Mouse (Mus musculus): Measurements from ENCODE around the gene Ly6g6e. TPM values are rescaled to one million over a fixed set of nuclear protein-coding genes. Genes with fewer than 3 reads are reported as not detected.

Gene Ly6g6e
- polyA plus RNA-seq, 2 experiments: 0.08 TPM; not detected in 1

DNA sequence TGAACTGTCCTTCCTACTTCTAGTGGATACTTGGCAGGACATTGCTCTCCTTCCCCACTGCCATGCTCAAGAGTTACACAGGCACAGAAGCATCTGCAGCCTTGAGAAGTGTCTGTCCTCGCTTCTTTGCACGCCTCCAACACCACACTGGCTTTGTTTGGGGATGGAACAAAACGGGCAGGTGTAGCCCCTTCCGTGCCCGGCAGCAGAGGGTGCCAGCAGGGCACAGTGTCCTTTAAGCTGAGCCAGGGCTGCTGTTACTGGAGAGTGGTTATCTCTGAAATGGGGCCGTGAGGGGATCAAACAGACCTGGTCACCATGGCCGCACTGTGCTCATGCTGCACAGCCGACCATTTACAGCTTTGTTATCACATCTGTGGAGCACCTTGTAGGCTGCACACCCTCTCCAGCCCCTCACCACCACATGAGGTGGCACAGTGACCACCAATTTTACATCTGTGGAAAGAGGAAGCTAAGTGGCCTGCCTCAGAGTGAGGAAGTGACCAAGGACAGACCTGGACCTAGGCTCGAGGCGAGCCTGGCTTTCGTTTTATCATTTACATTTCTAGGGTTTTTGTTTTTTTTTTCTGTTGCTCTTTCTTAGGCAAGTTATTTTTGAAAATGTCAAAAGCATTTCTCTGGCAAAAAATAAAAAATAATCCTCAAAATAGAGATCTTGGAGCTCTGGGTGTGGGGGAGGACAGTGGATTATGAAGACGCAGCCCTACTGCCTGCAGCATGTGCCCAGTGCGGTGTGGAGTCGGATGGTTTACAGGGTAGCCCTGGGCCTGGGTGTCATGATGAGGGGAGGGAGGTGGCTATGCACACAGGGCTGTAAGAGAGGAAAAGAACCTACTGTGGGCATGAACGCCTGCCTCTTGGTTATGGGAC is 18.0 kb downstream of the Ly6g6e start:
- no peaks in the 10 kb centered on the region for H3K9me3 ChIP-seq (ENCODE audit: control insufficient read depth, low read length)
- H3K4me3 ChIP-seq (ENCODE audit: insufficient read depth in 1 of 2, low read depth in 2 of 2, low read length in 2 of 2): no peak overlapping the region
- no peak for ATAC-seq (ENCODE audit: insufficient read depth)
- DNase-seq (ENCODE audit: low read depth in 3 of 3, low spot score in 3 of 3): no peak
- peaks cover 38% of the 10 kb centered on the region for H3K36me3 ChIP-seq (replicated peaks; ENCODE audit: control insufficient read depth, insufficient read depth, low read depth)
- peaks cover 10% of the 10 kb centered on the region in 2 experiments for H3K4me1 ChIP-seq (replicated peaks; ENCODE audit: control insufficient read depth in 2 of 2, insufficient read depth in 2 of 2, low read length in 1 of 2)
- no peak overlapping the region for H3K4me2 ChIP-seq (ENCODE audit: low read depth)
- WGBS (ENCODE audit: insufficient replicate concordance): 76% methylated on average over 15 of the region's 15 CpGs
- TF ChIP-seq CTCF (IDR thresholded peaks at IDR 0.05; ENCODE audit: low read depth) (no peak), EP300 (IDR thresholded peaks at IDR 0.05; ENCODE audit: low read depth) (no peak)
- H3K27me3 ChIP-seq (ENCODE audit: control insufficient read depth, insufficient read depth, low read length): no peaks in the 10 kb centered on the region
- no peak overlapping the region for H3K27ac ChIP-seq
- H3K9ac ChIP-seq (replicated peaks): no peak overlapping the region

DNA sequence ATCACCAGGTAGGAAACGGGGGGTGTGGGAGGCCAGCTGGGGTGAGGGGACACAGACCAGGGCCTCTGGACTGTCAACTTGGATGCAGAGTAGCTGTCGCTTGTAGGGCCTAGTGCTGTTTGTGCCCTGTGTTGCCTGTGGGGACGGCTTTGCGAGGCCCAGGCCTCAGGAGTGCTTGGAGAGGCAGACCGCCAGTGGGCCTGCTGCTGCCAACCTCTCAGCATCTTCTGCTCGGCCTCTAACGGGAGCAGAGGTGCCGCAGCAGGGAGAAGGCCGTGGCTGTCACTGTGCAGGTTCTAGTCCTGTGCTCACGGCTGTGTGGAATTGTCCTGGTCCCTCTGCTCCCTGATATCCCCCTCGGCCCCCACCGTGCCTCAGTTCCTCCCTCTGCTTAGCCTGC is 19.9 kb downstream of the Ly6g6e start:
- Histone ChIP-seq H3K4me1 (replicated peaks; ENCODE audit: control insufficient read depth in 2 of 2, insufficient read depth in 2 of 2, low read length in 1 of 2) (no peaks in the 10 kb centered on the region), H3K4me3 (ENCODE audit: insufficient read depth in 1 of 2, low read depth in 2 of 2, low read length in 2 of 2) (no peak overlapping the region), H3K9ac (replicated peaks) (no peak overlapping the region), H3K27me3 (ENCODE audit: control insufficient read depth, insufficient read depth, low read length) (no peaks in the 10 kb centered on the region), H3K9me3 (ENCODE audit: control insufficient read depth, low read length) (no peaks in the 10 kb centered on the region), H3K4me2 (ENCODE audit: low read depth) (no peak overlapping the region), H3K27ac (no peak overlapping the region), H3K36me3 (replicated peaks; ENCODE audit: control insufficient read depth, insufficient read depth, low read depth) (peaks cover 44% of the 10 kb centered on the region)
- ATAC-seq (ENCODE audit: insufficient read depth): no peak
- DNase-seq (ENCODE audit: low read depth in 3 of 3, low spot score in 3 of 3): no peak
- 84% methylated on average over 12 of the region's 12 CpGs for WGBS (ENCODE audit: insufficient replicate concordance)
- TF ChIP-seq CTCF (IDR thresholded peaks at IDR 0.05; ENCODE audit: low read depth): no peak

GRCm38 (mm10) chr17:35097164-35097655 is 20.5 kb downstream of the Ly6g6e start:
- H3K4me2 ChIP-seq (ENCODE audit: low read depth): no peak overlapping the region
- no peaks in the 10 kb centered on the region for H3K27me3 ChIP-seq (ENCODE audit: control insufficient read depth, insufficient read depth, low read length)
- peaks cover 45% of the 10 kb centered on the region for H3K36me3 ChIP-seq (replicated peaks; ENCODE audit: control insufficient read depth, insufficient read depth, low read depth)
- H3K4me1 ChIP-seq (replicated peaks; ENCODE audit: control insufficient read depth in 2 of 2, insufficient read depth in 2 of 2, low read length in 1 of 2): no peaks in the 10 kb centered on the region
- no peak overlapping the region for H3K9ac ChIP-seq (replicated peaks)
- no peaks in the 10 kb centered on the region for H3K9me3 ChIP-seq (ENCODE audit: control insufficient read depth, low read length)
- DNase-seq (ENCODE audit: low read depth in 3 of 3, low spot score in 3 of 3): no peak
- ATAC-seq (ENCODE audit: insufficient read depth): no peak
- no peak overlapping the region for H3K4me3 ChIP-seq (ENCODE audit: insufficient read depth in 1 of 2, low read depth in 2 of 2, low read length in 2 of 2)
- H3K27ac ChIP-seq: no peak overlapping the region
- no peak for TF ChIP-seq EP300 (IDR thresholded peaks at IDR 0.05; ENCODE audit: low read depth)
- no peak for TF ChIP-seq CTCF (IDR thresholded peaks at IDR 0.05; ENCODE audit: low read depth)
- 83% methylated on average over 12 of the region's 12 CpGs for WGBS (ENCODE audit: insufficient replicate concordance)

GRCm38 (mm10) chr17:35100196-35100765 is 23.6 kb downstream of the Ly6g6e start:
- H3K4me3 ChIP-seq (ENCODE audit: insufficient read depth in 1 of 2, low read depth in 2 of 2, low read length in 2 of 2): no peak overlapping the region
- DNase-seq (ENCODE audit: low read depth in 3 of 3, low spot score in 3 of 3) (no peak), ATAC-seq (ENCODE audit: insufficient read depth) (no peak)
- H3K9me3 ChIP-seq (ENCODE audit: control insufficient read depth, low read length): no peaks in the 10 kb centered on the region
- no peaks in the 10 kb centered on the region for H3K27me3 ChIP-seq (ENCODE audit: control insufficient read depth, insufficient read depth, low read length)
- peaks cover 38% of the 10 kb centered on the region for H3K36me3 ChIP-seq (replicated peaks; ENCODE audit: control insufficient read depth, insufficient read depth, low read depth)
- no peak for TF ChIP-seq CTCF (IDR thresholded peaks at IDR 0.05; ENCODE audit: low read depth)
- TF ChIP-seq EP300 (IDR thresholded peaks at IDR 0.05; ENCODE audit: low read depth): no peak
- no peak overlapping the region for H3K9ac ChIP-seq (replicated peaks)
- H3K4me1 ChIP-seq (replicated peaks; ENCODE audit: control insufficient read depth in 2 of 2, insufficient read depth in 2 of 2, low read length in 1 of 2): peaks cover 16 to 24% of the 10 kb centered on the region in 2 experiments
- WGBS (ENCODE audit: insufficient replicate concordance): 70% methylated on average over 10 of the region's 10 CpGs
- H3K27ac ChIP-seq: no peak overlapping the region
- no peak overlapping the region for H3K4me2 ChIP-seq (ENCODE audit: low read depth)

DNA sequence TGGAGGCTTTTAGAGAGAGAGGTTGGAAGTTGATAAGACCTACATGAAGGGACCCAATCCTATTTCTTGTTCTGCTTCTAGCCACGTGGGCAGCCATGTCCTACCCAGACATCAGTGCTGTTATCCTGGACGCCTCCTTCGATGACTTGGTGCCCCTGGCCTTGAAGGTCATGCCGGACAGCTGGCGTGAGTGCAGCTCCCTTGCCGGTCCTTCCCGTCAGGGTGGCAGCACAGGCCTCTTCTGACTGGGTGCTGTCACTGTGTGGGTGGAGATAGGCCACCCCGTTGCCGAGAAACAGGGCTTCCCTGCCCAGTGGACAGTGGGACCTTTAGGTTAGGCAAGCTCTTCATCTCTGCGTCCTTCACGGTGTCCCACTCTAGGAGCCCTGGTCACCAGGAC is 24.5 kb downstream of the Ly6g6e start:
- peaks cover 34% of the 10 kb centered on the region for H3K36me3 ChIP-seq (replicated peaks; ENCODE audit: control insufficient read depth, insufficient read depth, low read depth)
- H3K4me3 ChIP-seq (ENCODE audit: insufficient read depth in 1 of 2, low read depth in 2 of 2, low read length in 2 of 2): no peak overlapping the region
- H3K27me3 ChIP-seq (ENCODE audit: control insufficient read depth, insufficient read depth, low read length): no peaks in the 10 kb centered on the region
- no peak for ATAC-seq (ENCODE audit: insufficient read depth)
- no peak for DNase-seq (ENCODE audit: low read depth in 3 of 3, low spot score in 3 of 3)
- H3K9ac ChIP-seq (replicated peaks): no peak overlapping the region
- no peak overlapping the region for H3K27ac ChIP-seq
- H3K4me2 ChIP-seq (ENCODE audit: low read depth): no peak overlapping the region
- WGBS (ENCODE audit: insufficient replicate concordance): 83% methylated on average over 11 of the region's 11 CpGs
- H3K4me1 ChIP-seq (replicated peaks; ENCODE audit: control insufficient read depth in 2 of 2, insufficient read depth in 2 of 2, low read length in 1 of 2): peaks cover 24 to 33% of the 10 kb centered on the region in 2 experiments
- no peaks in the 10 kb centered on the region for H3K9me3 ChIP-seq (ENCODE audit: control insufficient read depth, low read length)
- no peak for TF ChIP-seq EP300 (IDR thresholded peaks at IDR 0.05; ENCODE audit: low read depth)
- TF ChIP-seq CTCF (IDR thresholded peaks at IDR 0.05; ENCODE audit: low read depth): no peak

All from liver, embryonic 14.5 days (tissue).